Mouse (Mus musculus) MEL-GATA-1-ER (cell line): ENCODE results near the gene Dzip1.

ENCODE experiments used
- DNase-seq: peaks from one replicate; pipeline ENCODE4 v3.0.0-alpha.2; 2012; ENCODE audit warnings: low read depth; ENCODE audit errors: extremely low read depth

Gene Dzip1

GRCm38 (mm10) chr14:118922667-118923184 lies 2.5 kb downstream of the Dzip1 start:
- no peak for DNase-seq

- DNase-seq: no peak
These were observed 3.0 kb downstream of the Dzip1 start for GRCm38 (mm10) chr14:118922251-118922650.

DNA sequence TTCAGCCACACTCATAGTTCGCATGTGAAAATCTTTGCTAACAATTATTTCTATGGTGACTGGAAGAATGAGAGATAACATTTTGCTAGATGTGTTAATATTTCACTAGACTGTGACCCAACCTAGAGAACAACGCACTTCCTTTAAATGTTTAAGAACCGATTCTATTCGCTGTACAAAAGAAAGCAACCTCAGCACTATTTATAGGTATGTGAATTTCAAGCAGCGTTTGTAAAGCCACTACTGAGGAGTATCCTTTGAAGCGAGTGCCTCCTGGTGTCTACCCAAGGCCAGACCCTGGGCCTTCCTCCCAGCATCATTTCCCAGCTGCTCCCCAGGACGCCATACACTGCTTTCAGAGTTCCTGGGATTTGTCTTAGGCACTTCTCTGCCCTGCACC lies 4.6 kb downstream of the Dzip1 start:
- DNase-seq: no peak

DNA sequence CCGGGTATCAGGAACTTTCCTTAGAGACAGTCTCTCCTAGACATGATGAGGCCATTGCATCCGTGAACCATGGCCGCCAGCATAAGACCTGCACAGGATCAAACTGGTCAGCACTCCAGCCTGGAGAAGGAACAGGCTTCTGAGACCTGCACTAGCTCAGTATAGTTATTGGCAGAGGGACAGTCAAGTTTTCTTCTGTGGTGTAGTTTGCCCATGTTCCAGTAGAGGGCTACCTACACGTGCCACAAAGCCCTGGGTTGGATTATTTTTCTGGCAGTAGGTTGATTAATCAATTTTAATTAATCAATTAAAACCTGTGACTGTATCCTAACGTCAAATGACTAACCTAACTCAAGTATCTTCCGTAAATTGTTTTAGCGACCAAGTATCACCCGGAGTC lies 6.2 kb downstream of the Dzip1 start:
- DNase-seq: no peak

- DNase-seq: no peak
These were observed 11.6 kb downstream of the Dzip1 start for GRCm38 (mm10) chr14:118913651-118914050.

DNA sequence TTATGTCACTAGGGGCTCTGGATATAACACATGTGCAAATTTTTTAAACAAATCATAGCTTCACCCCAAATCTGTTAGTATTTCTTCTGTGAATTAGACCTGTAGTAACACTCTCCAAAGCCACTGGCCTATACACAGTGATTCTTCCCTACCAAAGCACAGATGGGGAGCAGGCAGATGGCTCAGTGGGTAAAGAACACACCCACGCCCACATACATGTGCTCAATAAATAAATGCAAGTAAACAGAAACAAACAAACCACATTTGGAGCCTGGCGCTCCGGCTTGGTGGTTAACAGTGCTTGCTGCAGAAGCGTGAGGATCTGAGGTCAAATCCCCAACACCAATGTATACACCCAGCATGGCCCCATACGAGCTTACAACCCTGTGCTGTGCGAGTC lies 13.7 kb downstream of the Dzip1 start:
- DNase-seq: no peak

GRCm38 (mm10) chr14:118910332-118911222 lies 14.7 kb downstream of the Dzip1 start:
- no peak for DNase-seq

DNA sequence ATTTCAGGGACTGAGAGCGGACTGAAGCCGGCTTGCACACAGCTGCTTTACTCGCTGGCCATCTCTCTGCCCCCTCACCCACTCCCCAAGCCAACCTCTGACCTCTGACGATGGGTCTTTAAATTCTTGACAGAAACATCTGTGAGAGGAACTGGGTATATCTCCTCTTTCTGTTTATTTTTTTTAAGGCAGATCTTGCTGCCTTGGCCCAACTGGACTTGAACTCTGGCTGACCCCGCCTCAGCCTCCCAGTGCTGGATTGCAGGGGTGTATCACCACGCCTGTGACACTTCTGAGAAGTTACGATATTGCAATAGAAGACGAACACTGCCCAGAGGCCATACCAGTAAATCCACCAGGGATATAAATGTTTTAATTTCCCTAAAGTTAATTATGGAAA lies 15.4 kb downstream of the Dzip1 start:
- no peak for DNase-seq

DNA sequence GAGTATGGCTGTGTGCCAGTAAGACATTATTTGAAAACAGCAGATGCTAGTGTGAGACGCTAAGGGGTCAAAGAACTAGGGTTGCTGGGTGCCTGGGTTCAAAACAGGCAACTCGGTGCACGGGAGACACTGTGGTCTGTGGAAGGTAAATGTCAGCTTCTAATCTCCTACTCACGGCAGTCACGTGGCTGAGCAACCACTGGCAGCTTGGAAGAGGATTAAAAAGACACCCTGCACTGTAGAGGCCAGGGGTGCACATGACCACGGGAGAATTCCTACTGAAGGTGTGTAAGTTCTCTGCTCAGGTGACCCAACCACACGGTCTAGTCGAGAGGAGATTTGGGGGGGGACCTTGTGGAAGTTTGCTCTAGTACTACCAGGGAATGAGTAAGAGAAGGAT lies 17.7 kb downstream of the Dzip1 start:
- no peak for DNase-seq

DNA sequence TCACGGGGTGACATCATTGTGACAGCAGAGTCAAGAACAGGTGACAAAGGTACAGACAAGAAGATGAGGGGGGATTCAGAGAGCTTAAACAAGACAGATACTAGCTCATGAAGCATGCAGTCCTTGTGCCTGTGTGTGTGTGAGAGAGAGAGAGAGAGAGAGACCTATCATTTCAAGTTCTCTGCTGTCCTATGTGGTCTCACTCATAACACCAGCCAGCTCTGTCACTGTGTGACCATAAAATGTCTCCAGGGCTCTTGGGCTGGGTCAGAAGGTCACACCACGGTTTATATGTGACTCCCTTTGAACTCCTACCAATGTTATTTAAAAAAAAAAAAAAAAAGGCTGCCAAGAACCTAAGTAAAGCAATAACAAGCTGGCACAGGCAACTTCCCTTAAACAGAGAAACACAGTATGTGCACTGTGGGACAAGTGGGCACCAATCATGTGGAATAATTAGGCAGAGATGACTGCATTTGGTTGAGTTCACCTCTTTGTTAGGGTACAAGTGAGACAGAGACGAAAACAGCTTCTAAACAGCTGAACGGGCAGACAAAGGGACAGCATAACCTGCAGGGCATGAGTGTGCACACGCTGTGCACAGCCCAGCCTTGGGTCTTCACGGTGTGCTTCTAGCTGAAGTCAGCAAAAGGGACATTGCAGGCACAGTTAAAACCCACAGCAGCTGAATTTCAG lies 21.2 kb downstream of the Dzip1 start:
- DNase-seq: no peak

GRCm38 (mm10) chr14:118903397-118903796 lies 21.9 kb downstream of the Dzip1 start:
- no peak for DNase-seq

GRCm38 (mm10) chr14:118900911-118901310 lies 24.3 kb downstream of the Dzip1 start:
- no peak for DNase-seq

DNA sequence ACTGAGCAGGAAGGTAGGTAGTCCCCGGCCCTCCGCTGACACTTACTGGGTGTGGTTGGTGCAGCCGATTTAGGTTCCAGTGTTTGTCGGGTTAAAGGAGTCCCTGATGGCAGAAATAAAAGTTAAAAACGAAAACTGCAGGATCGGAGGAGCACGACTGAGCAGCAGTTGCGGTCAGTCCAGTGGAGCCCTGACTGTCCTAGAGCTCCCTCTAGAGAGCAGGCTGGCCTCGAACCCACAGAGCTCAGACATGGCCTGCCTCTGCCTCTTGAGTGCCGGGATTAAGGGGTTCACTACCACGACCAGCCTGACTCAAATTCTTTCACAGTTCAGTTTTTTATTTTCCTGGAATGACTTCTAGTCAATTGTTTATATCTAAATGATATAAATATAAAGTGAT lies 25.3 kb downstream of the Dzip1 start:
- DNase-seq: no peak

DNA sequence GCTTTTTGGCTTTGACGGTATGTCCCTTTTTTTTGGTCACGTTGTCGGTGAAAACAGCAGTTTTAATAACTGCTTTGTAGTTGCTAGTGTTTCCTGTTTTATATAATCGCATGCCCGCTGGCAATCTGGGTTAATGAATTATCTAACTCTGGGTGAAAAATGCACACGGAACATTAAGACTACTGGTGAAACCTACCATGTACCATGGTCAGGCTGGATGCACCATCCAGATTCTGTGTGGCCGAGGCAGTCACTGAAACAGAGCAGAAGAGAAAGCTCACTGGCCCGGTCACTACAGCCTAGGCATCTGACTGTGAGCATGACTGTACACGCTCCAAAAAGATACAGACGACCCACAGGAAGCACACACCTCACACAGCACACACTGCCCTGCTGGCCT lies 29.6 kb downstream of the Dzip1 start:
- DNase-seq: no peak

DNA sequence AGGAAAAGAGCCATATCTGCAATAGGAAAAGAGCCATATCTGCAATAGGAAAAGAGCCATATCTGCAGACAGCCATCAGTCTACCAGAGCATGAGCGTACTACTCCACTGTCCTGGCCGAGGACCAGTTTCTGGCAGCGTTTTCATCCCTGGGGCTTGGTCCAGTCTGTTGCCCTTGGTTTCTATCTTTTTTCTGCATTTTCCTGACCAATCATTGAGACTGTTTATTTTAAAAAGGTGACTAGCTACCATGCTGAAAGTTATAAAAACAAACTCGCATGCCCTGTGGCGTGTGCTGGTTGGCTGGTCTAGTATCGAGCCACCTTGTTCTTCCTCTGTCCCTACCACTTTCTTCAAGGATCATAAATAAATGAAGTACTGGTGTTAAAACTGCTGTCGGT lies 30.0 kb downstream of the Dzip1 start:
- no peak for DNase-seq

GRCm38 (mm10) chr14:118890101-118890500 lies 35.2 kb downstream of the Dzip1 start:
- no peak for DNase-seq

DNA sequence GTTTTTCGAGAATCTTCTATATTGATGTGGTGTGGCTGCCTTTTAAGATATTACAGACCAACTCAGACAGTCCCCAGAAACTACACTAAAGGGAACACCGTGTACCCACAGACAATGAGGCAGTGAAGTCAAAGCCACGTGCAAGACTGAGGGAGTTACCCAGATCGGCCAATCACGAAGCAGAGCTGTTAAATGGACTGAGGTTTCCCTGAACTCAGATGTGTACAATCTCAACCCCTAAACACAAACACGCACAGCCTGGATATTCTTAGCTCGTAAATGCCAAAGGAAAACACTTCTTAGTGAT lies 41.1 kb downstream of the Dzip1 start:
- DNase-seq: no peak

DNA sequence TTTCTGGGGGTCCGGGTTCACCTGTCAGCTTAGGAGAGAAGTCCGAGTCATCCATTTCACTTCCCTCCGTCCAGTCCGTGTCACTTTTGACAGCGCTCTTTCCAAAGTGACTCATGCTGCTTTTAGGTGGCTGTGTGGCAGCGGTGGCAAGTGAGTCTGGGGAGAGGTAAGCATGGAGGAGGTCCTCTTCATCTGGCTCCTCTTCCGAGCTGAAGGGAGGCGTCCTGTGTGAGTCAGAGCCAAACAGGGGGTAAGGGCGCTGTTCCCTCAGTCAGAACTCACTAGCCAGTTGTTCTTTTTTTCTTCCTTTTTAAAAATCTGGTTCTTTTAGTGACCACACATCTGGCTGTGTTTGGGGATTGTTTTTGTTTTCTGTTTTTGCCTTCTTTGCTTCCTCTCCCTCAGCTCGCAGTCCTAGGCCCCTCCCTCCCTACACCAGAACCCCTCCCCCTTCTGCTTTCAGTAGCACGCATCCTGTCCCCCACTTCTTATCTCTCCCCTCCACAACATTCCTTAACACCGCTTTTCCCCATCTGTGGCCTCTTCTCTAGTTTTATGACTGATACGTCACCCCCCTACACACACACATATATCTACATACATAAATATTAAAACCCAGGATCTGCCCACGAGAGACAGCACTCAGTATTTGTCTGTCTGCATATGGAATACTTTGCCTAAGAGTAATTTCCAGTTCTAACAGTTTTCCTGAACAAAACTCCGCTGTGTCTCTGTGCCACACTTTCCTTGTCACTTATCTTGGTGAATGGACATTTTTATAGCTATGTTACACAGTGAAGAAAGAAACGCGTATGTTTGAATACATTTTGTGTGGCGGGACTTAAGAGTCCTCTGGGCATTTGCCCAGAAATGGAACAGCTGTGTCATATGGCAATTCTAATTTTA lies 41.7 kb downstream of the Dzip1 start:
- DNase-seq: peak; percentile 60

GRCm38 (mm10) chr14:118880696-118881095 lies 44.6 kb downstream of the Dzip1 start:
- no peak for DNase-seq

DNA sequence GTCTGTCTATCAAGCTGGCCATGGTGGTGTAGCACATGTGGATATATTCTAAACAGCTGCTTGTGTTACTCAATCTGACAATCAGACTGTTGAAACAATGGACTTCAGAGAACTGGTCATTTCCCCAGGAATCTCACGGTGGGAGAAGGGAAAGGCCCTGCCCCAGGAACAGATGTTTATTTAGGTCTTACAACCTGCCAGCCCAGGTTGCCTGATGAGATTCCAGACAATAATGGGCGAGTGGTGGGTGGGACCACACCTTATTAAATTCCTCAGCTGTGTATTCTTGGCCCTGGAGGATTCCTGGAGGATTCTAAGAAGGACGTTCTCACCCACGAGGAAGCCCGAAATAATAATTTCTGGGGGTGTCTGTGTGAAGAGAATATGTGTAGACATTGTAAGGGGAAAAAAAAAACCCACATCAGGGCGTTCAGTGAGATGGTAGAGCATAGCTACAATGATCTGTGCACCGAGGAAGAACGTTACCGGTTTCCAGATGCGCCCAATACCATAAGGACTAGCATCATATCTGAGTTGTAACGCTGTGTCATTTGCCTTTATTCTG lies 46.8 kb downstream of the Dzip1 start:
- DNase-seq: no peak

DNA sequence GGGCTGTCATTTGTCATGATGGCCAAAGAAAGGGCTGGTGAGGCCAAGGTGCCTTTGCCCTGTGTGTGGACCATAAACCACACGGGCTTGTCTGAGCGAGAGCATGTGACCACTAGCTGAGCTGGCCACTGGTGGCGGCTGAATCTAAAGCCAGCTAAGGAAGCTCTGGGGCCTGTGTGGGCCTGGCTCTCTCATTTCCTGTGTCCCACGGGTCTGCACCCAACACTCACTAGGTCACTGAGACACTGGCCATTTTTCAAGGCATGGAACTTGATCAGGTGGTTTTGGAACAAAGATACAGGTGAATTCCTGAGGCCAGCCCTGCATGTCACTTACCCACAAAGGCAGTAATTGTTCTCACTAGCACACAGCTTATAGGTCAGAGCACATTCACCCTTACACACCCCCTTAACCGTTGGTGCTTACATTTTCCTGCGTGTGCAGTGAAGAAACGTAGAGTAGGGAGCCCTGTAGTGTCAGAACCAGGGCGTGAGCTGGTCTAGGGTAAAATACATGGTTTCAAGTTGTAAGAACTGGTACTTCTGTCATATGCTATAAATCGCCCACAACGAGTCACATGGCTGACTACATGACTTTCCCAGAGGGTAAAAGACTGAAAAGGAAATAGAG lies 50.4 kb downstream of the Dzip1 start:
- no peak for DNase-seq
